Mouse (Mus musculus) embryonic facial prominence, embryonic 15.5 days (tissue): Measurements from ENCODE around the gene Thap3. TPM values are rescaled to one million over a fixed set of nuclear protein-coding genes. Genes with fewer than 3 reads are reported as not detected.
A peak's percentile ranks its signal among the peaks of the same experiment; 100 is the strongest.

Experiments used
- ATAC-seq: fragments of 200-750 bp; cut with Nextera tagmentation; 2 replicates; pipeline ENCODE4 v1.8.0; 2017; ENCODE audit warnings: low read depth, moderate TSS enrichment; ENCODE audit not compliant: insufficient number of reproducible peaks, low FRiP score, low TSS enrichment
- H3K27ac ChIP-seq: fragments of 300-500 bp; sonication (generic); replicated peaks from 2 replicates; pipeline ENCODE4 v1.5.1; 2015; ENCODE audit warnings: mild to moderate bottlenecking, inconsistent platforms
- H3K27me3 ChIP-seq: fragments of 300-500 bp; sonication (generic); 2 replicates; pipeline ENCODE4 v1.6.1; 2015; ENCODE audit warnings: inconsistent platforms
- H3K36me3 ChIP-seq: fragments of 300-500 bp; sonication (generic); 2 replicates; pipeline ENCODE4 v1.6.1; 2015; ENCODE audit warnings: mild to moderate bottlenecking, inconsistent platforms
- H3K4me1 ChIP-seq: fragments of 300-500 bp; sonication (generic); 2 replicates; pipeline ENCODE4 v1.6.1; 2015; ENCODE audit warnings: inconsistent platforms
- H3K4me2 ChIP-seq: fragments of 300-500 bp; sonication (generic); replicated peaks from 2 replicates; pipeline ENCODE4 v1.6.1; 2015; ENCODE audit warnings: mild to moderate bottlenecking, inconsistent platforms
- H3K4me3 ChIP-seq: fragments of 300-500 bp; sonication (generic); replicated peaks from 2 replicates; pipeline ENCODE4 v1.5.1; 2015; ENCODE audit warnings: mild to moderate bottlenecking, inconsistent platforms
- H3K9ac ChIP-seq: fragments of 300-500 bp; sonication (generic); 2 replicates; pipeline ENCODE4 v1.6.1; 2015; ENCODE audit warnings: inconsistent platforms
- H3K9me3 ChIP-seq: fragments of 300-500 bp; sonication (generic); replicated peaks from 2 replicates; pipeline ENCODE4 v1.6.1; 2016; ENCODE audit warnings: inconsistent platforms
- WGBS: fragments of 180-500 bp; shearing (Covaris S2); methylation state at CpG from one replicate; pipeline ENCODE4 v1.1.7; 2015; 5-methylcytosine and 5-hydroxymethylcytosine counted together
- polyA plus RNA-seq: library from polyadenylated mRNA; unstranded; fragments of >200 nt; fragmentation: Nextera tagmentation; extraction: Ambion mirVana; gene quantifications from 2 replicates; pipeline ENCODE4 v1.2.1, GENCODE M21; 2015

Thap3 gene
- polyA plus RNA-seq, 1 experiment from 2014 or later, result 60.4 TPM

GRCm38 (mm10) chr4:151955791-151956190, 33.0 kb downstream of the Thap3 start:
- no peaks in the 10 kb centered on the region for H3K27me3 ChIP-seq
- no peak overlapping the region for H3K27ac ChIP-seq
- H3K9ac ChIP-seq, result no peak overlapping the region
- no peaks in the 10 kb centered on the region for H3K9me3 ChIP-seq
- peaks cover 88% of the 10 kb centered on the region for H3K36me3 ChIP-seq
- H3K4me3 ChIP-seq, result no peak overlapping the region
- no peak overlapping the region for H3K4me2 ChIP-seq
- no peak for ATAC-seq
- WGBS, result 92% methylated on average over 1 of the region's 1 CpGs
- peaks cover 4% of the 10 kb centered on the region; the same call in 1 of the 2 replicates for H3K4me1 ChIP-seq

- H3K27ac ChIP-seq, result no peak overlapping the region
- no peak for ATAC-seq
- H3K27me3 ChIP-seq, result no peaks in the 10 kb centered on the region
- H3K4me1 ChIP-seq, result no peaks in the 10 kb centered on the region
- no peaks in the 10 kb centered on the region for H3K9me3 ChIP-seq
- H3K9ac ChIP-seq, result no peak overlapping the region
- 81% methylated on average over 6 of the region's 6 CpGs for WGBS
- H3K4me3 ChIP-seq, result no peak overlapping the region
- H3K36me3 ChIP-seq, result peaks cover 70% of the 10 kb centered on the region
- H3K4me2 ChIP-seq, result no peak overlapping the region
Measured at GRCm38 (mm10) chr4:151953209-151953608, 35.6 kb downstream of the Thap3 start.

- Histone ChIP-seq H3K27ac (no peak overlapping the region), H3K4me2 (no peak overlapping the region), H3K27me3 (no peaks in the 10 kb centered on the region), H3K4me1 (no peaks in the 10 kb centered on the region), H3K4me3 (no peak overlapping the region), H3K36me3 (peaks cover 30% of the 10 kb centered on the region), H3K9me3 (no peaks in the 10 kb centered on the region), H3K9ac (no peak overlapping the region)
- 90% methylated on average over 14 of the region's 14 CpGs for WGBS
- ATAC-seq, result no peak
Measured at GRCm38 (mm10) chr4:151948497-151949471, 40.0 kb downstream of the Thap3 start.

GRCm38 (mm10) chr4:151946211-151946610, 42.6 kb downstream of the Thap3 start:
- WGBS, result 90% methylated on average over 11 of the region's 11 CpGs
- Histone ChIP-seq H3K27ac (no peak overlapping the region), H3K4me1 (no peaks in the 10 kb centered on the region), H3K36me3 (peaks cover 5% of the 10 kb centered on the region; the same call in 1 of the 2 replicates), H3K4me2 (no peak overlapping the region), H3K27me3 (no peaks in the 10 kb centered on the region), H3K4me3 (no peak overlapping the region), H3K9ac (no peak overlapping the region), H3K9me3 (no peaks in the 10 kb centered on the region)
- no peak for ATAC-seq

- no peak for ATAC-seq
- WGBS, result 92% methylated on average over 3 of the region's 3 CpGs
- Histone ChIP-seq H3K27ac (no peak overlapping the region), H3K36me3 (peaks cover 5% of the 10 kb centered on the region; the same call in 1 of the 2 replicates), H3K4me2 (no peak overlapping the region), H3K9ac (no peak overlapping the region), H3K27me3 (no peaks in the 10 kb centered on the region), H3K9me3 (no peaks in the 10 kb centered on the region), H3K4me1 (peaks cover 15% of the 10 kb centered on the region), H3K4me3 (no peak overlapping the region)
Measured at GRCm38 (mm10) chr4:151938089-151938488, 50.7 kb downstream of the Thap3 start.

GRCm38 (mm10) chr4:151937441-151937840, 51.4 kb downstream of the Thap3 start:
- Histone ChIP-seq H3K4me3 (no peak overlapping the region), H3K4me2 (no peak overlapping the region), H3K27me3 (no peaks in the 10 kb centered on the region), H3K36me3 (peaks cover 5% of the 10 kb centered on the region; the same call in 1 of the 2 replicates), H3K4me1 (peaks cover 15% of the 10 kb centered on the region), H3K9me3 (no peaks in the 10 kb centered on the region), H3K9ac (no peak overlapping the region), H3K27ac (no peak overlapping the region)
- no peak for ATAC-seq
- WGBS, result 86% methylated on average over 13 of the region's 13 CpGs

GRCm38 (mm10) chr4:151934215-151934572, 54.6 kb downstream of the Thap3 start:
- H3K9me3 ChIP-seq, result no peaks in the 10 kb centered on the region
- H3K36me3 ChIP-seq, result peaks cover 3% of the 10 kb centered on the region; the same call in 1 of the 2 replicates
- WGBS, result under 1% methylated on average over 23 of the region's 23 CpGs
- peaks cover 15% of the 10 kb centered on the region for H3K4me1 ChIP-seq
- H3K4me2 ChIP-seq, result peak overlapping the region; percentile 95
- ATAC-seq, result no peak
- no peaks in the 10 kb centered on the region for H3K27me3 ChIP-seq
- H3K9ac ChIP-seq, result peak overlapping the region; percentile 93
- peak overlapping the region; percentile 100 for H3K4me3 ChIP-seq
- H3K27ac ChIP-seq, result no peak overlapping the region

GRCm38 (mm10) chr4:151933505-151934214, 55.1 kb downstream of the Thap3 start, which contains the start of gene Dnajc11:
Dnajc11 (plus strand) TSS chr4:151933691.
- Histone ChIP-seq H3K27ac (peak within 1 kb of the TSS; percentile 55; the same call in 1 of the 2 replicates), H3K9ac (peak within 1 kb of the TSS; percentile 93), H3K4me3 (peak within 1 kb of the TSS; percentile 100), H3K4me2 (peak within 1 kb of the TSS; percentile 95), H3K36me3 (no peaks in the 10 kb centered on the region), H3K4me1 (peaks cover 15% of the 10 kb centered on the region), H3K9me3 (no peaks in the 10 kb centered on the region), H3K27me3 (no peaks in the 10 kb centered on the region)
- WGBS, result under 1% methylated on average over 82 of the region's 83 CpGs
- peak; percentile 90 for ATAC-seq

Other genes starting within 250 kb of the Thap3 start
- gene Camta1, start 127.1 kb downstream of the Thap3 start, polyA plus RNA-seq, result 76.7 and 77.1 TPM in 2 replicates
- 57.8 and 61.5 TPM in 2 replicates for gene Dnajc11, start 55.3 kb downstream of the Thap3 start, polyA plus RNA-seq
- 34.6 and 35.1 TPM in 2 replicates for gene Phf13, start 7.3 kb upstream of the Thap3 start, polyA plus RNA-seq
- gene Klhl21, start 19.8 kb upstream of the Thap3 start, polyA plus RNA-seq, result 18.8 TPM in 2 replicates
- gene Zbtb48, start 38.7 kb upstream of the Thap3 start, polyA plus RNA-seq, result 20.6 TPM in 2 replicates
- gene Tas1r1, start 49.6 kb upstream of the Thap3 start, polyA plus RNA-seq, result 1.2 TPM in 2 replicates
- gene Nol9, start 50.3 kb upstream of the Thap3 start, polyA plus RNA-seq, result 31.0 and 32.4 TPM in 2 replicates
- gene Plekhg5, start 83.5 kb upstream of the Thap3 start, polyA plus RNA-seq, result 20.8 and 21.3 TPM in 2 replicates
- 1.5 and 2.0 TPM in 2 replicates for gene Tnfrsf25, start 126.9 kb upstream of the Thap3 start, polyA plus RNA-seq
- 7.5 TPM in 2 replicates for gene Espn, start 163.4 kb upstream of the Thap3 start, polyA plus RNA-seq
- gene Hes2, start 169.9 kb upstream of the Thap3 start, polyA plus RNA-seq, result 1.6 and 1.9 TPM in 2 replicates
- gene Acot7, start 189.1 kb upstream of the Thap3 start, polyA plus RNA-seq, result 65.5 and 77.0 TPM in 2 replicates